Mouse (Mus musculus) midbrain, embryonic 16.5 days (tissue): ENCODE results near the gene Hnrnpa3. TPM values are rescaled to one million over a fixed set of nuclear protein-coding genes. Genes with fewer than 3 reads are reported as not detected.
"Not testable (repeated sequence)": the region's sequence is repeated elsewhere in the genome, so short reads cannot be mapped to it uniquely, and the experiment has no call there.

Source experiments
- ATAC-seq: fragments of 200-750 bp; cut with Nextera tagmentation; 2 replicates; pipeline ENCODE4 v1.8.0; 2017; ENCODE audit warnings: moderate TSS enrichment
- H3K27ac ChIP-seq: fragments of 300-500 bp; sonication (generic); 2 replicates; pipeline ENCODE4 v1.5.1; 2014; ENCODE audit warnings: mild to moderate bottlenecking, low read length, mixed read lengths
- H3K27me3 ChIP-seq: fragments of 300-500 bp; sonication (generic); 2 replicates; pipeline ENCODE4 v1.6.1; 2014; ENCODE audit warnings: low read depth, low read length, mixed read lengths; ENCODE audit not compliant: control insufficient read depth, insufficient read depth
- H3K36me3 ChIP-seq: fragments of 300-500 bp; sonication (generic); 2 replicates; pipeline ENCODE4 v1.6.1; 2014; ENCODE audit warnings: mild to moderate bottlenecking, low read length, moderate library complexity, mixed read lengths; ENCODE audit not compliant: control insufficient read depth, insufficient read depth
- H3K4me1 ChIP-seq: fragments of 300-500 bp; sonication (generic); 2 replicates; pipeline ENCODE4 v1.6.1; 2014; ENCODE audit warnings: mild to moderate bottlenecking, low read length, mixed read lengths; ENCODE audit not compliant: control insufficient read depth, insufficient read depth
- H3K4me2 ChIP-seq: fragments of 300-500 bp; sonication (generic); 2 replicates; pipeline ENCODE4 v1.6.1; 2014; ENCODE audit warnings: mild to moderate bottlenecking, low read length, mixed read lengths
- H3K4me3 ChIP-seq: fragments of 300-500 bp; sonication (generic); 2 replicates; pipeline ENCODE4 v1.5.1; 2014; ENCODE audit warnings: low read depth, mild to moderate bottlenecking, low read length, moderate library complexity, mixed read lengths
- H3K9ac ChIP-seq: fragments of 300-500 bp; sonication (generic); 2 replicates; pipeline ENCODE4 v1.6.1; 2014; ENCODE audit warnings: low read depth, low read length, mixed read lengths
- H3K9me3 ChIP-seq: fragments of 300-500 bp; sonication (generic); replicated peaks from 2 replicates; pipeline ENCODE4 v1.6.1; 2014; ENCODE audit warnings: mild to moderate bottlenecking, low read length, mixed read lengths; ENCODE audit not compliant: control insufficient read depth, poor library complexity, severe bottlenecking
- WGBS: fragments of 180-500 bp; shearing (Covaris S2); extraction: QIAGEN DNeasy Blood & Tissue Kit; methylation state at CpG from one replicate; pipeline ENCODE4 v1.1.7; 2014; 5-methylcytosine and 5-hydroxymethylcytosine counted together
- polyA plus RNA-seq: library from polyadenylated mRNA; unstranded; fragments of >200 nt; fragmentation: Nextera tagmentation; extraction: Ambion mirVana; gene quantifications from 2 replicates; pipeline ENCODE4 v1.2.1, GENCODE M21; 2015

The Hnrnpa3 gene
- polyA plus RNA-seq, 1 experiment from 2014 or later = 169 TPM

DNA sequence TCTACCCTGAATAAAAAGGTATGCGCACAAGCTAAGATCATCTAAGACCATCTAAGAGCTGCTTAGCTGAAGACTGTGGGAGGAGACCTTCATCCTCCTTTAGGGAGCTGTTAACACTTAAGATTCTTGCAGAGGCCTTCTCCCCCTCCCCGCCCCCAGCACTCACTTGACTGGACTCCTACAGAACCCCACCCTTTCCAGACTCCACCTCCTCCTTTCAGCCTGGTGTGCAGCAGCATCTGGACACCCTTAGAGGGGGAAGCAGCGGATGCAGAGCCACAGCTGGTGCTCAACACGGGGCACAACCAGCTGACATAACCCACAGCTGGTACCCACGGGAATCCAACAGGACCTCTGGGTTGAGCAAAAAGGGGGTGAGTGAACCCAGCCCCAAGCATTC is 25.3 kb upstream of the Hnrnpa3 start:
- ATAC-seq = no peak
- no peaks in the 10 kb centered on the region for H3K36me3 ChIP-seq
- no peaks in the 10 kb centered on the region for H3K4me1 ChIP-seq
- no peak overlapping the region for H3K4me3 ChIP-seq
- no peak overlapping the region for H3K27ac ChIP-seq
- 89% methylated on average over 5 of the region's 5 CpGs for WGBS
- no peak overlapping the region for H3K9ac ChIP-seq
- H3K27me3 ChIP-seq = no peaks in the 10 kb centered on the region
- no peak overlapping the region for H3K4me2 ChIP-seq
- H3K9me3 ChIP-seq = no peaks in the 10 kb centered on the region

DNA sequence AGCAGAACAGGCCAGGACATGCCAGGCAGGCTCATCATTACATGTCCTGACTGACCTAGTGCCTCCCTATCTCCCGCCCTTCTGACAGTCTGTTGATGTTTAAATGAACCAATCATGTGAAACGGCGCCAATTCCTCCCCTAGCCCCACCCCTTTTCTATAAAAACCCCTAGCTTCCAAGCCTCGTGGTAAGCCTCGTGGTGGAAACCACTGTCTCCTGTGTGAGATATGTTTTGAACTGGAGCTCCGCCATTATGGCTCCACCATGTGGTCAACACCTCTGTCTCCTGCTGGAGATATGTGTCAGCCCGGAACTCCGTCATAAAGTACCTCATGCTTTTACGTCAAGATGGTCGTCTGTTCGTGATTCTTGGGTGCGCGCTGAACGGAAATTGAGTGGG is 24.6 kb upstream of the Hnrnpa3 start:
- ATAC-seq, H3K4me2 ChIP-seq, H3K36me3 ChIP-seq, H3K27me3 ChIP-seq, H3K9me3 ChIP-seq, H3K9ac ChIP-seq, H3K27ac ChIP-seq, H3K4me3 ChIP-seq, H3K4me1 ChIP-seq: not testable (repeated sequence)
- WGBS = 94% methylated on average over 14 of the region's 14 CpGs

DNA sequence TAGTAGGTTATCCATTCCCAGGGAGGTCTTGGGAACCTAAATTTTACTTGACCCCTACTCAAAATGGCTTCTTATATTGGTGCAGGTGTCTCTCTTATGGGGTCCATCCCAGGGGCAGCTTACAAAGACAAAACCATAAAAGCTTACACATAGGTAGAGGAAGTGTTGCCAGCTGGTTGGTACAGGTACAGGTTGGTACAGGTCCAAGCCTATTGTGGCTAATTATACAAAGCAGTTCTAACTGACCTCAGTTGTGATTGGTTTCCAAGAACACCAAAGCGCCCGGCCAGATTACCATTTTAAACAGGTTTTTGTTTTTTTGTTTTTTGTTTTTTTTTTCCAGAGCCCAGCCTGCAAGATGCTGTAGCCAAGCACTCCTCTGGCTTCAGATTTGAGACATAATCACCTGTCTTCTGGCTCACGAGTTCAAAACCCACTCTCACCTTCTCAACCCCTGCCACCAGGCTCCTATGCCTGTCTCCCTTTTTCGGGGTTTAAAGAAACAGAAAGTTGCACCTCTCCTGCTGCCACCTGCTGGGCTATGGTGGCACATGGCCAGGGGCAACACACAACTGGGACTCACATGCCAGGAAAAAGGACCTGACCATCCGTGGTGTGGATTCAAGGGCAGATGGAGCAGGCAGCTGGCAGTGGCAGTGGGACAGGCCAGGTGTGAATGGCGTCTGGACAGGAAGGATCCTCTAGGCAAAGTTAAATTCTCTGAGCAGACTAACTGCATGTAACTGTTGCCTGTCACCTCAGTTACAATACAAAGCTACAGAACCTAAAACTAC is 22.6 kb upstream of the Hnrnpa3 start:
- WGBS = 71% methylated on average over 6 of the region's 6 CpGs
- no peak overlapping the region for H3K9ac ChIP-seq
- H3K27me3 ChIP-seq = no peaks in the 10 kb centered on the region
- no peak overlapping the region for H3K4me2 ChIP-seq
- no peak for ATAC-seq
- no peaks in the 10 kb centered on the region for H3K4me1 ChIP-seq
- H3K27ac ChIP-seq = no peak overlapping the region
- no peaks in the 10 kb centered on the region for H3K36me3 ChIP-seq
- no peak overlapping the region for H3K4me3 ChIP-seq
- no peaks in the 10 kb centered on the region for H3K9me3 ChIP-seq

DNA sequence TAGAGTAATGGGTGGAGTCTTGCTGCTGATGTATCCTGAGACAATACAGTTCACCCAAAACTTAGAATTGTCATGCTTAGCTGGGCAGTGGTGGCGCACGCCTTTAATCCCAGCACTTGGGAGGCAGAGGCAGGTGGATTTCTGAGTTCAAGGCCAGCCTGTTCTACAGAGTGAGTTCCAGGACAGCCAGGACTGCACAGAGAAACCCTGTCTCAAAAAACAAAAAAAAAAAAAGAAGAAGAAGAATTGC is 22.1 kb upstream of the Hnrnpa3 start:
- H3K9me3 ChIP-seq, H3K27me3 ChIP-seq, H3K27ac ChIP-seq, H3K4me3 ChIP-seq, H3K4me2 ChIP-seq, H3K4me1 ChIP-seq, ATAC-seq, H3K9ac ChIP-seq, H3K36me3 ChIP-seq: not testable (repeated sequence)
- 93% methylated on average over 2 of the region's 2 CpGs for WGBS

DNA sequence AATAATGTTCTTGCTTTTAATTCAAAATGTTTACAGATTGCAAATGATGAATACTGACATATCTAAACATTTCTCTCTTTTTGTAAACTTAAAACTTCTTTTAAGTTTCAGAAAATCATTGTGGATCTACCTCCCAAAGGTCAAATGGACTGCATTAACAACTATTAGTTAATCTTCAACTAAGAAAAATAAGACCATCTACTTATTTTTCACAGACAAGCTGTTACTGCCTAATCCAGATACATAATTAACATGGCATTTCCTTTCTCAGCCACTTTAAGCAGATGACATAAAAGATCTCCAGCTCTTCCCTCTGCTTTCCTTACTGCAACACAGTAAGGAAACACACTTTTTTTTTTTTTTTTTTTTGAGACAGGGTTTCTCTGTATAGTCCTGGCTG is 21.7 kb upstream of the Hnrnpa3 start:
- Histone ChIP-seq H3K4me3 (no peak overlapping the region), H3K9ac (no peak overlapping the region), H3K27ac (no peak overlapping the region), H3K27me3 (no peaks in the 10 kb centered on the region), H3K36me3 (no peaks in the 10 kb centered on the region), H3K4me1 (no peaks in the 10 kb centered on the region), H3K9me3 (no peaks in the 10 kb centered on the region), H3K4me2 (no peak overlapping the region)
- ATAC-seq = no peak

DNA sequence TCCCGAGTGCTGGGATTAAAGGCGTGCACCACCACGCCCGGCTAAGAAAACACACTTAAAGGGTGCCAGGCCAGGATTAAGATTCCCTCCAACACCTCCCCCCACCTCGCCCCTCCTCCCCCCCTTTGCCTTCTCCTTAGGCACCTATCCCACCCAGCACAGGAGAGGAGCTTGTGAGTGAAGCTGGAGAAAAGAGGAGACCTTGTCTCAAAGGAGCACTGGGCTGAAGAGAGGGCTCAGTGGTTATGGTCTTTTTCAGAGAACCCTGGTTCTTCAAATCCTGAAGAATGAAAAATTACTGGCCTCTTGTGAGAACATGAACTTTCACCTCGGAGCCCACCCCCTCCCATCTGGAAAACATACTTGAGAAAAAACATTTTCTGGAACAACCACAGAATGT is 21.2 kb upstream of the Hnrnpa3 start:
- not testable (repeated sequence) for ATAC-seq, H3K4me2 ChIP-seq, H3K4me1 ChIP-seq, H3K27me3 ChIP-seq, H3K27ac ChIP-seq, H3K36me3 ChIP-seq, H3K9me3 ChIP-seq, H3K9ac ChIP-seq, H3K4me3 ChIP-seq
- WGBS = 92% methylated on average over 6 of the region's 6 CpGs

DNA sequence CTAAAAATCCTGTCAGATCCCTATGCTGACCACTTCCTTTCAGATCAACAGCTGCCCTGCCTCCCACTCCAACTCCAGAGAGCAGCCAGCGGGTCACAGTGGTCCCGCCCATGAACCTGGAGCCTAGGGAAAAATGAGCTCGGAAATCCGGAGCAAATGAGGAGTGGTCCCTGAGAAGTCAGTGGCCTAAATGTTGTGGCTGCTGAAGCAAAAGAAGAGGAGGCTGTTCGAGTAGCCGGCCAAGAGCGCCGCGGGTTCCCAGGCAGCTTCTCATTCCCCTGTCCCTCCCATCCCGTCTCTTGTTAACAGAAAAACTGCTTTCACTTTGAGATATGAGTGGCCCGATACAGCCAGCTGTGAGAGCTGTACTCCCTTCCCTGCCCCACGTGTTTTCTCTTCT is 19.5 kb upstream of the Hnrnpa3 start:
- not testable (repeated sequence) for H3K4me3 ChIP-seq, H3K9me3 ChIP-seq, H3K4me1 ChIP-seq, H3K9ac ChIP-seq, H3K4me2 ChIP-seq, H3K36me3 ChIP-seq, H3K27me3 ChIP-seq, H3K27ac ChIP-seq, ATAC-seq
- WGBS = 83% methylated on average over 10 of the region's 12 CpGs

DNA sequence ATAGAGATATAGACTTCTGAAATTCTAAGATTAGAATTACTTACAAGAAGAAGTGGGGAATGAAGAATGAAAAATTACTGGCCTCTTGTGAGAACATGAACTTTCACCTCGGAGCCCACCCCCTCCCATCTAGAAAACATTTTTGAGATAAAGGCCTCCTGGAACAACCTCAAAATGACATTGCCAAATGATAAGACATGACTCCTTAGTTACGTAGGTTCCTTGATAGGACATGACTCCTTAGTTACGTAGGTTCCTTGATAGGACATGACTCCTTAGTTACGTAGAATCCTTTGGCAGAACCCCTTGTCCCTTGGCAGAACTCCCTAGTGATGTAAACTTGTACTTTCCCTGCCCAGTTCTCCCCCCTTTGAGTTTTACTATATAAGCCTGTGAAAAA is 16.7 kb upstream of the Hnrnpa3 start:
- not testable (repeated sequence) for H3K4me2 ChIP-seq, H3K9ac ChIP-seq, H3K4me3 ChIP-seq, H3K27me3 ChIP-seq, H3K36me3 ChIP-seq, H3K4me1 ChIP-seq, ATAC-seq, H3K9me3 ChIP-seq, H3K27ac ChIP-seq
- WGBS = 92% methylated on average over 3 of the region's 4 CpGs

DNA sequence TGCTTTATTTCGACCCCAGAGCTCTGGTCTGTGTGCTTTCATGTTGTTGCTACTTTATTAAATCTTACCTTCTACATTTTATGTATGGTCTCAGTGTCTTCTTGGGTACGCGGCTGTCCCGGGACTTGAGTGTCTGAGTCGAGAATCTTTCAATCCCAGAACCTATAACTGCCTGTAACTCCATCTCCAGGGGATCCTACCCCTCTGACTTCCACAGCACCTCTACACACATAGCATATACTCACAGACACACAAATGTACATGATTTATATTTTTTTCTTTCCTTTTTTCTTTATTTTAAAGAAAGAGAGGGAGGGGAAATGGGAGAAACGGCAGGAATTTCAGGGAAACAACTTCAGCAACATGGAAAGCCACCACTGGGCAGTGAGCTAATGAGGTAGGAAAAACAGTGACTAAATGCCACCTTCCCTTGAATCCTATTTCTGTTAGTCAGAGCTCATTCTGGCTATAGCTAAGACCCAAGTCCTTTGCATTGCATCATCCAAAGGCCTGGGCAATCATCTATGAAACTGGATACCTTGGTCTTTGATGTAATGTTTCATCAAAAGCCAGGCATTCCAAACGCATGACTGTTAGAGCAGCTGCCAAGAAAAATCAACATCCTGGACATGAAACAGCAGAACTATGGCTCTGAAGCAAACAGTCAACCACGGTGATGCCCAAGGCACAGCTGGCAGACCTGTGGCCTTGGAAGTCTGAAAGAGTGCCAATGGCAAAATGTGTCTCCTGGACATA is 16.1 kb upstream of the Hnrnpa3 start:
- ATAC-seq = no peak
- H3K27me3 ChIP-seq = no peaks in the 10 kb centered on the region

More for the DNA sequence above, 16.1 kb upstream of the Hnrnpa3 start:
- H3K36me3 ChIP-seq = no peaks in the 10 kb centered on the region
- H3K27ac ChIP-seq = no peak overlapping the region
- no peaks in the 10 kb centered on the region for H3K4me1 ChIP-seq
- H3K4me3 ChIP-seq = no peak overlapping the region
- no peak overlapping the region for H3K9ac ChIP-seq
- H3K4me2 ChIP-seq = no peak overlapping the region
- no peaks in the 10 kb centered on the region for H3K9me3 ChIP-seq
- WGBS = 86% methylated on average over 8 of the region's 8 CpGs
